Mouse (Mus musculus): ENCODE data around the gene Gm21974.
"Not testable (repeated sequence)": the region's sequence is repeated elsewhere in the genome, so short reads cannot be mapped to it uniquely, and the experiment has no call there.

Gene Gm21974

DNA sequence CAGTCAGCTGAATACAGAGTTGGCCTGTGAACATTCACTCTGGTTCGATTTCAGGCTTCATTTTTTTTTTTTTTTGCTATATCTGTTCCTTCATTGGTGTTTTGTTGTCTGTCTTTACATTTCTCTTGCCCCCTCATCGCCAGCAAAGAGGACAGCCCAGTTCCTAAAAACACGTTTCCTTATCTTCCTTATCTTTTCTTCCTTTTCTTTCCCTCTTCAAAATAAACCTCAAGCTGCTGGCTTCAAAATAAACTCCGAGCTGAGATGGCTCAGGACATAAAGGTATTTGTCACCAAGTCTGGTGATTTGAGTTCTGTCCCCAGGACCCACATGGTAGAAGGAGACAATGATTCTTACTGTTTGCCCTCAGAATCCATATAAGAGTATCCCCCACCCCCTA lies 17.7 kb upstream of the Gm21974 start:
- no peak for DNase-seq

DNA sequence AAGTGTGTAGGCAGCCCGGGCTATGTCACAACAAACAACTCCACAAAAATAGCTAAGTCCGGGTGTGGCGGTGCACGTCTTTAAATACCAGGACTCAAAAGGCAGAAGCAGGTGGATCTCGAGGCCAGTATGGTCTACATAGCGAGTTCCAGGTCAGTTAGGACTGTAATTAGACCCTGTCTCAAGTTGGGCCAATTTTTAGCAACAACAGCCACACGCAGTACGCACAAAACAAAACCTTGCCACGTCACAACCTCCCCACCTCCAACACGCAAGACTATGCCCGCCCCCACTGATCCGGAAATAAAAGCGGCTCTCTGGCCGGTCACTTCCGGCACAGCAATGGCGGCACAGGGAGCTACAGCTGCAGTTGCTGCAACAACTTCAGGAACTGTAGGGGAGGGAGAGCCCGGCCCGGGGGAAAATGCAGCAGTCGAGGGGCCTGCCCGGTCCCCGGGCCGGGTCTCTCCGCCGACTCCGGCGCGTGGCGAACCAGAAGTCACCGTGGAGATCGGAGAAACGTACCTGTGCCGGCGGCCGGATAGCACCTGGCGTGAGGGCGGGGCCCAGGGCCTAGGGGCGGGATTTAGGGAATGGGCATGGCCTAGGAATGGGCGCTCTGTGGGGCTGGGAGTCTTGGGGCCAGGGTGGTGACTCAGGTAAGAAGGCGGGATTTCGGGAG lies 17.1 kb upstream of the Gm21974 start, which contains the start of gene Kat8:
Gene Kat8, plus strand, starts transcription at position 327 of the 682 bp plus-strand sequence.
- peak; percentile 85 for DNase-seq

DNA sequence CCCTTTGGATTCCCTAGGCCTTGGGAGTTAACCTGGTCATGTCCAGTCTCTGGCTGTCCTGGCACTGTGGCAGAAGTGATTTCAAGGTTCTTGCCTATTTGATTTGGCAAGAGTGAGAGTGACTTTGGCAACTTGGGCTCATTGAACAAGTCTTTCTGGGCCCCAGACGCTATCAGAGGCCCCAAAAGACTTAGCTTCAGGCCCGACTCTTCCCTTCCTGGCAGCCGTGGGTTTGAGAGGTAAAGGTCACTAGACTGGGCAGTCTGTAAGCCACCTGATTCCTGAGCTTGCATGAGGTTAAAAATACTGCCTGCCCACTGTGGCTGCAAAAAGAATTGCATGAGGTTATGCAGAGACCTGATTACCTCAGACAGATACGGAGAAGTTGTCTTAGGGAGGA lies 13.4 kb upstream of the Gm21974 start:
- no peak for DNase-seq

DNA sequence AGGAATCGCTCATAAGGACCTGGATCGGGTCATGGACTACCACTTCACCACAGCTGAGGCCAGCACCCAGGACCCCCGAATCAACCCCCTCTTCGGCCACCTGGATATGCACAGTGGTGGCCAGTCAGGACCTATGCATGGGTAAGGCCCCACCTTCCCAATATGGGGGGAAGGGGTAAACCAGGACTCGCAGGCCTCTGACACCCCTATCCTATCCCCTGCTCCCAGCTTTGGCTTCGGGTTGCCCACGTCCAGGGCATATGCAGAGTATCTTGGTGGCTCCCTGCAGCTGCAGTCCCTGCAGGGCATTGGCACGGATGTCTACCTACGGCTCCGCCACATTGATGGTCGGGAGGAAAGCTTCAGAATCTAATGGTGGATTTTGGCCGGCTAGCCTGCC lies 12.7 kb upstream of the Gm21974 start:
- DNase-seq, result no peak

DNA sequence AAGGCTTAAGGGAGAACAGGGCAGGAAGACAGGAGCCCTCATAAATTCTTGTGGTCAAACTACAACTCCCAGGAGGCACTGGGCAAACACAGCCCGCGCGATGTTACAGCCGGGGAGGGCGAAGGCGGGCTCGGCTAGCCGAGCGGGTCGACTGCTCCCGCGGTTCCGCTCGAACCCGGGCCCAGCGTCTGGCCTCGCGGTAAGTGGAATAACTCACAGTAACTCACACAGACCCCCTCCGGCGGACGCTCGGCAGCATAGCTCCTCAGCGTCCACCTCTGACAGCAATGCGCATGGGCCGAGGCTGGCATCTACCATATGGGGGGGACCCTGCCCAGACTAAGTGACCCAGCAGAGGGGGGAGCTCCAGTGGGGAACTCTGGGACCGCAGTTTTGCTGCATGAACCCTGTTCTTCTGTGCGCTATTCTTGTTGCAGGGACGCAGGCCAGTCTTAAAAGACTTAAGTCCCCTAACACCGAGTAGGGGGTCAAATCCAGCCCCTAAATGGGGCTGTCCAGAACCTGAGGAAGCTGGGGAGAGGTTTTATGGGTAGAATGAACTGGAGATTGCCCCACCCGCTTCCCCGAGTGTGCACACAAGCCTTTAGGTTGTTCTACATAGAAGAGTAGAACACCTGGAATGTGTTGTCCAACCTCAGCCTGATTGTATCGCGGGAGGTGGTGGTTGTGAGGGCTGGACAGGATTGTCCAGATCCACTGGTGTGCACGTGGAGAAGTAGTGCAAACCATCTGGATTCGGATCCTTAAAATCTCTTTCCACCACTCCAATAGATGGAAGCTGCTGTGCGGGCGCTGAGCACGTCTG lies 8.9 kb upstream of the Gm21974 start, which contains the start of gene Bckdk:
Gene Bckdk, plus strand, starts transcription at position 112 of the 826 bp plus-strand sequence.
- DNase-seq, result peak; percentile 77

DNA sequence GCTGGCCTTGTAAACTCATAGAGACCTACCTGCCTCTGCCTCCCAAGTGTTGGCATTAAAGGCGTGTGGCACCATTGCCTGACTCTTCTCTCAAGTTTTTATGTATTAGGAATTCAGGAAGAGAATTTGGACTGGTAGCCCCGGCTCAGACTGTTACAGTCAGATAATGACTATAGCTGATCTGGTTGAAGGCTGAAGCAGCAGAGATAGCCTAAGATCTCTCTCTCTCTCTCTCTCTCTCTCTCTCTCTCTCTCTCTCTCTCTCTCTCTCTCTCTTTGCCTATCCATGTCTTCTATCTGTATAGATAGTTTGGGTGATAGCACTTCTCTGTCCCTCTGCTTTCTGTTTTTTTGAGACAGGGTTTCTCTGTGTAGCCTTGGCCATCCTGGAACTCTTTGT lies 6.5 kb upstream of the Gm21974 start:
- no peak for DNase-seq

DNA sequence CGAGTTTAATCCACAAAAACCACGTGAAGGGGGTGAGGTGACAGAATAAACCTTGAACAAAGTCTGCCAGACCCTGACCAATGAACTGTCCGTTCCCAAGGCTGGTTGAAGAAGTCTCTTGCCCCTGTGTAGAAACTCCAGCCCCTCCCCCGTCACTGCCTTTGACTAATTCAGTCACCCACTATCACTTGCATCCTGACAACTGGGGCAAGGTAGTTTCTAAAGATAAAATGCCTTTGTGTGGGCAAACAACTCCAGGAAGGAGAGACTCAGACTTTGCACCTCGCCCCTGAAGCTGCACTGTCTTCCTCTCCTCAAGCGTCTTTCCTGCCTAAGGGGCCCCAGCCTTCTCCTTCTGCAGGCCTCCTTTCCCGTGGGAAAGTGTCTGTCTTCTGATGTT lies 4.7 kb upstream of the Gm21974 start:
- no peak for DNase-seq

DNA sequence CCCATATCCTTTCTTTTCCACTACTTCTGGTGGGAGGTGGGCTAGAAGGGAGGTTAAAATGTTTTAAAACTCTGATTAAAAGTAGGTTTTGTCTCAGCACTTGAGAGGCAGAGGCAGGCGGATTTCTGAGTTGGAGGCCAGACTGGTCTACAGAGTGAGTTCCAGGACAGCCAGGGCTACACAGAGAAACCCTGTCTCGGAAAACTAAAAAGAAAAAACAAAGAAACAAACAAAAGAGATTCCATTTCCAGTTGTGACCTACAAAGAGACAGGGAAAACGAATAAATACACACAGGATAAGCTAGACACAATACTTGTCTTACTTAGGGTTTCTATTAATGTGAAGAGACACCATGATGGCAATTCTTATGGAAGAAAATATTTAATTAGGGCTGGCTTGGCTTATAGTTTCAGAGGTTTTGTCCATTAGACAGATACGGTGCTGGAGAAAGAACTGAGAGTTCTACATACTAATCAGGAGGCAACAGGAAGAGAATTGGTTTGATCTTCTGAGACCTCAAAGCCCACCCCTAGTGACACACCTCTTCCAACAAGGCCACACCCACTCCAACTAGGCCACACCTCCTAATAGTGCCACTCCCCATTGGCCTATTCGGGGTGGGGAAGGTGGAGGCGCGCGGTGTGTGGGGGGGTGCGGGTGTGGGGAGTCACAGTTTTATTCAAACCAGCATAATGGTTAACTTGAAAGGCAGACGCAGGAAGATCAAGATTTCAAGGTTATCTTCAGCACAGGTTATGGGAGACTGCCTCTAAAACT lies 3.1 kb upstream of the Gm21974 start:
- DNase-seq, result peak; percentile 69

DNA sequence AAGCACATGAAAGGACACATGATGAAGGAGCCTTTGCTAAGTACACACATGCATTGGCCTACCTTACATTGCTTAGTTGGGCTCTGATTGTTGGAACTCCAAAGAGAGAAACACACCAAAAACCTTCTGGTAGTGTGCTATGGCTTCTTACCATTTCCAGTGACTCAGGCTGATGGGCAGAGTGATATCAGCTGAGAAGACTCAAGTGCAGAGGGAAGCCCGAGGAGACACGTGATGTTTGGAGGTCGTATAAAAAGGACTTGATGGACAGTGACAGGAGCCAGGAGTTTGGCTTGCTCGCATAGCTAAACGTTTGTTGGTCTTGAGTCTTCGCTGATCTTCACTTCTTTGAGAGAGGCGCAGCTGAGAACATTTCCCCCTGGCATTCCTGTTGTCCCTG lies 2.3 kb upstream of the Gm21974 start:
- no peak for DNase-seq

DNA sequence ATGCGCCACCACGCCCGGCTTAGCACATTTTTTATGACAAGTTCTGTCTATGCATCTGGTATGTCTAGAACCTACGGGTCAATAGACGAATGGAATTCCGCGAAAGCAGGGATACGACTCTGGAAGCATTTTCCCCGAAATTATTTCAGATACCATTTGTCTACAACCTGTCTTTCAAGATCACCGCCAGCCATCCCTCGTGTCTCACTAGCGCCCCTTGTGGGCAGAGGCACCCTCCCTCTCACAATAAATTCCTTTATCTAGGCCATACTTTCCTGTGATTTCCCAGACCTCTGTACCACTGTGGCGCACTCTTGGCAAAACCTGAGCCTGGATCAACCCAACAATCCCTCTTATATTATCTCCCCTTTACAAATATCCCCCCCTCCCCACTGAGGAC lies 1.1 kb upstream of the Gm21974 start:
- peak; percentile 73 for DNase-seq

DNA sequence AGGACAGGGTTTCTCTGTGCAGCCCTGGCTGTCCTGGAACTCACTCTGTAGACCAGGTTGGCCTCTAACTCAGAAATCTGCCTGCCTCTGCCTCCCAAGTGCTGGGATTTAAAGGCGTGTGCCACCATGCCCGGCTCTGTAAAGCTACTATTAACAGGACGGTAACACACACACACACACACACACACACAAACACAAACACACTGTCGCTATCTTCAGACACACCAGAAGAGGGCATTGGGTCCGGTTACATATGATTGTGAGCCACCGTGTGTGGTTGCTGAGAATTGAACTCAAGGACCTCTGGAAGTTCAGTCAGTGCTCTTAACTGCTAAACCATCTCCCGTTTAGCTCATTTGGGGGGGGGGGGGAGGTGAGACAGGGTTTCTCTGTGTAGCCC lies 637 bp upstream of the Gm21974 start:
- not testable (repeated sequence) for DNase-seq

DNA sequence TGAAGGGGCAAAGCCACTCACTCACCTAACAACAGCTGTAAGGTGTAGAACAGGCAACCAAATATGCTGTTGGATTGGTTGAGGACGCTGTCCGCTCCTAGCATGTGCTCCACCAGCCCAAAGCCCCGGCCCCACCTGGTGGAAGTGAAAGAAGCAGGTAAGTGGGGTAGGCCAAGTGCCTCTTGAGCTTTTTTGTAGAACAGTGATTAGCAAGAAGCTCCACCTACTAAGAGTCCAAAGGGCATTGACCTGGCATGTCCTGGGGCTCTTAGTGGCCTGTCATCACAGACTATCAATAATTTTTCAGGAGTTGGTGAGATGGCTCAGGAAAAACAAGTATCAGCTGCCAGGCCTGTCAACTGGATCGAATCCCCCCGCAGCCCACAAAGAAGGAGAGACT lies 774 bp downstream of the Gm21974 start:
- DNase-seq, result no peak

DNA sequence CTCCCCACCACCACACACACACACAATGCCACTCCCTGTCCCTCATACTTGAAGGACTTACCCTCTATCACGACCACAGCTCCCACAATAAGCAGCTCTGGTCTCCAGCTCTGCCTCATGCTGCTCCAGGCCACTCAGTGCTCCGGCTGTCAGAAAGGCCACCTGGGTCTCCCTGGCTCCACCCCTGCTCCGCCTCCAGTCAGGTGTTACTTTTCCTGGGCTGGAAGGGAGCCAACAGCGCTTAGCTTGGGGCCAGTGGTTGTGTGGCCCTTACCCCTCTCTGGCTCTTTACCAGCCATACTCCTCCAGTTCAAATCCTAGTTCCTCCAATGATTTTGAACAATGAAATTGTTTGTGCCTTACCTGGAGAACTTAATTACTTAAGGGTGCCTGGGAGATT lies 4.5 kb downstream of the Gm21974 start, which contains the start of gene Prss53:
Gene Prss53, minus strand, starts transcription at position 173 of the 400 bp plus-strand sequence.
- DNase-seq, result no peak

DNA sequence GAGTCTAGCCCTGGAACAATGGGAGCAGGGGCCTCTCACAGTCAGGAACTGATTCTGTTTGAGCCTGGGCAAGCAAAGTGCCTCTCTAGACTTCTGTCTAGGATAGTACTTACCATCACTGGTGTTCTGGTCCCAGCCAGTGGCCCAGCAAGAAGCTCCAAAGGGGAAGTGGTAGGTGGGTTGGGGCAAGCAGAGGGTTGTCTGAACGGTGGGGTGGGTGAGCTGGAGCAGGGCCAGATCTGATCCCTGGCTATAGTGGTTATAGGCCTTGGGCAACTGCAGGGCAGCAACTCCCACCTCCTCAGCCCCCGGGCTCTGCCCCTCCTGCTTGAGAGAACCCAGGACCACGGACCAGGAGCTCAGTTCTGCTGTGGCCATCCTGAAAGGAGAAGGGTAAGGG lies 6.4 kb downstream of the Gm21974 start:
- no peak for DNase-seq

DNA sequence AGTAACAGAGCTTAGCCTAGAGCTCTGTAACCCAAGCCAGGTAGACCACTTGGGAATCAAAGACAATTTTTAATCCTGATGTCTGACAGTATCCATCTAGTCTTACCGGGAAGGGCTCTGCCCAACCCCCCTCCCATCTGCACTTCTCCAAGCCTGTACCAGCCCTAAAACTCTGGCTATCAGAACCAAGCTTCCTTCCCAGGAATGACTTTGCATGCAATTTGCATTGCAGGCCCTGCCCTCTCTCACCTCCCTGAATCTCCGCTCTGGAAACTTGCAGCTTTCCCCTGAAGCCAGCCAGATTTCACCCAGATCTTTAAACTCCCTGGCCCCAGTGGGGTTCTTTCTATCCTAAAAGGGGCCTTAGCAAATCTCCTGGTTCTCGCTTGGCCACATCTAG lies 7.5 kb downstream of the Gm21974 start:
- no peak for DNase-seq

DNA sequence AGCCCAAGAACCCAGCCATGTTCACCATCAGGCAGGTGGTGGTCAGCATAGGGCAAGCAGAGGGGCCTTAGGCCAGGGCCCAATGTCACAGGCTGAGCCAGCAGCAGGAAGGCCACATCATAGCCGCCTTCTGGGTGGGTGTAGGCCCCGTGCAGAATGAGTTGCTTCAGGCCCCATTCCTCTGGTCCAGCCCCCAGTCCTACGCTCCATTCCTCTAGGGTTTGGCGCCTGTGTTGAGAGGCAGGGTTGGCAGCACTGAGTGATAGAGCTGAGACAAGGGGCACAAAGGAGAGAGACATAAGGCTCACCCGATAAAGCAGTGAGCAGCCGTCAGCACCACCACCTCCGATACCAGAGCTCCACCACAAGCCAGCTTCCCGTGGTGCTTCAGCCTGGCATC lies 8.1 kb downstream of the Gm21974 start:
- no peak for DNase-seq

DNA sequence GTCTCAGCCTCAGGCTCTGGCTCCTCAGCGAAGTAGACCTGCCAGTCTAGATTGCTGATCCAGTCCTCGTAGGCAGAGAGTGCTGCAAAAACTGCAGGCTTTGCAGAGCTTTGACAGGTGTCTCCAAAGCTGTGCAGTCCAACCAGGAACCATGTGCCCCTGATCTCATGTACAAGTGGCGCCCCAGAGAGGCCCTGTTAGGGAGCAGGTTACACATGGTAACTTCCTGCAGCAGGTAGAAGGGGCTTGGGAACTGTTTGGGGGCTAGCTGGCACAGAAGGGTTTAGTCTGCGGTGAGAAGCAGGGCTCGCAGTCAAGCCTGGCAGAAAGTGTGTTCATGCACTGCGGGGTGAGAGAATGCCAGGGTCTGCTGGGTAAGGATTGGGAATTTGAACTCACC lies 8.7 kb downstream of the Gm21974 start:
- DNase-seq, result no peak

DNA sequence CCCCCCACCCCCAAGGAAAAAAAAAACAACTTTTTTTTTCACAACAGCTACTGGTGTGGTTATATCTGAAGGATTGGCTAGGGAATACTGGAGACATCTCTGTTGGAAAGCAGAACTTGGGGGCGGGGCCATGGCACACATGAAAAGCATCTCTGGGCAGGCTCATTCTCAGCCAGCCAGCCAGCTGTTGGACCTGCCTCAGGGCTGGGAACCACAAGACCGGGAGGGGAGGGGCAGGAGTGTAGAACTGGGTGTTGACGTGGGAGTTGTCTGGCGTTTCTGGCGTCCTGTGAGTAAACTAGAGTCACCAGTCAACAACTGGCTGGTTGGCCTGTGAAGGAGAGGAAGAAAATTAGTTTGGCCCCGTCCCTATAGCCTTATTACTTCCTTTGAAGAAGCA lies 9.3 kb downstream of the Gm21974 start:
- no peak for DNase-seq

DNA sequence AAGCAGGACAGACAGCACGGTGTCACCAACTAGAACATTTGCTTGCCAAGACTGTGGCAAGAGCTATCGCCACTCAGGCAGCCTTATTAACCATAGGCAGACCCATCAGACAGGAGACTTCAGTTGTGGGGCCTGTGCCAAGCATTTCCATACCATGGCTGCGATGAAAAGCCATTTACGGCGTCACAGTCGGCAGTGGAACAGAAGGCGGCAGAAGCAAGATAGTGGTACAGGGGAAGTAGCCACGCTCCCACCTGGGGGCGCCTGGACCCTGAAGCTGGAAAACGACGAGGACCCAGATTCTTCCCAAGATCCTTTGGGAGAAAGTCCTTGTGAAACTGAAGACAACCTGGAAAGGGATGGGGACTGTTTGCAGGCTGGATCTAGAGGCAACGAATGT lies 14.8 kb downstream of the Gm21974 start:
- no peak for DNase-seq

DNA sequence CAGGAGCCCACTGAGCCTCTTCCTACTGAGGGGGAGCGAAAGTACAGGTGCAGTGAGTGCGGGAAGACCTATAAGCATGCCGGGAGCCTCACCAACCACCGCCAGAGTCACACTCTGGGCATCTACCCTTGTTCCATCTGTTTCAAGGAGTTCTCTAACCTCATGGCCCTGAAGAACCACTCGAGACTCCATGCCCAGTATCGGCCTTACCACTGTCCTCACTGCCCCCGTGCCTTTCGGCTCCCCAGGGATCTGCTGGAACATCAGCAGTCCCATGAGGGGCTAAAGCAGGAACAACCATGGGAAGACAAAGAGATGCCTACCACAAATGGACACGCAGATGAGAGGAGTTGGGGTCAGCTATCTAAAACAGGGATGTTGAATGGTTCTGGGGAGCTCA lies 16.0 kb downstream of the Gm21974 start:
- no peak for DNase-seq

DNA sequence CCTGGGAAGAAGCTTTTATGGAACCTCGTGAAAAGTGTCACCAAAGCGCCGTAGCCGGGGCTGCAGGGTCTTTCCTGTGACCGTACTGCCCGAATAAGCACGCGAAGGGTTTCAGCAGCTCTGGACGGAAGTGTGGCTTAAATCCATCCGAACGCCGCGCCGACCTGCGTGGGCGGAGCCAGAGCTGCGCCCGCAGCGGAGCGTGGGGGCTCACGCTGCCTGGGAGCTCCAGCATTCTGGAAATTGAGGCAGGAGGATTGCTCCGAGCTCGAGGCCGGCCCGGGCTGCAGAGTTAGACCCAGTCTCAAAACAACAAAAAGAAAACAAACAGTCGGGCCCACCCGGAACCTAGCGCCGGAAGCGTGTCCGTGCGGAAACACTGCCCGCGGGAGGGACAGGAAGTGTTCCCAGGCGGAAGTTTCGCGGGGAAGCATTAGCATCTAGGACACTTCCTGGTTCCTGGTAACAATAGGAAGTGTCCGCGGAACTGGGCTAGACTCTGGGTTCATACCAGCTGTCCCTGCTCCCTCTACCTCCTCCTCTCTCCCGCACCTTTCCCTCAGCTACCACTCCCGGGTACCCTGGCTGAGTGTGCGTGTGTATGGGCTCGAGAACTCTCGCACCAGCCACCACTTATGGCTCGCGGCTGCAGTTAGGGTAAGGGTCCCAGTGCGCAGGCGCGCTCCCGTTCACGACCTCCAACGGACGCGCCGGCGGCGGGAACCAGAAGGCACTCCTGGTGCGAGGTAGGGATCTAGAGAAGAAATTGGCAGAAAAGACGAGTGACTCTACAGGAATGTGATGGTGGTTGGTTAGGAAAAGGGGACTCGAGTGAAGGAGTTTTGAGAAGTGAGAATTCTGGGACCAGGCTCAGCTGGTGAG lies 18.5 kb downstream of the Gm21974 start, which contains the start of gene Zfp668:
Gene Zfp668, minus strand, starts transcription at position 362 of the 882 bp plus-strand sequence.
- DNase-seq, result peak; percentile 88

DNA sequence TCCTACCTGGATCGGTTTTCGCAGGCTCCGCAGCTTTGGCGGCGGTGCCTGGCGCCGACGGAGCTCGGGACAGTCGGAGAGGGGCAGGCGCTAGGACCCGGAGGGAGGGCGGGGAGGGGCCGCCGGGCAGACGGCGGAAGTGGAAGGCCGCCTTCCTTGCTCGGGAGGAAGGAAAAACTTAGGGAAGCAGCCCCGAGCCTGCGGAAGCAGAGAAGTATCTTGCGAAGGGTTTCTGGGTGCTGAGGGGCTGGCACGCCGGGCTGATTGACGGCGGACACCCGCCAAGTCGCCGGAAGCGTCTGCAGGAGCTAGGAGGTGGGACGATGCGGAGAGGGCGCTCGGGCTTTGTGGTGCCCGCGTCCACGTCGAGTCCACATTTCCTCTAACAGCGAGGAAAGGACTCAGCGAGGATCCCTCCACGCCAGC lies 19.2 kb downstream of the Gm21974 start, which contains the start of gene Zfp646:
Gene Zfp646, plus strand, starts transcription at position 181 of the 426 bp plus-strand sequence.
- peak; percentile 80 for DNase-seq

Data from thymus, postnatal 14 days (tissue).